Mouse (Mus musculus): ENCODE results near the gene Defb19. TPM values are rescaled to one million over a fixed set of nuclear protein-coding genes. Genes with fewer than 3 reads are reported as not detected.
A peak's percentile ranks its signal among the peaks of the same experiment; 100 is the strongest.

Gene Defb19
- polyA plus RNA-seq, 2 experiments, result not detected

DNA sequence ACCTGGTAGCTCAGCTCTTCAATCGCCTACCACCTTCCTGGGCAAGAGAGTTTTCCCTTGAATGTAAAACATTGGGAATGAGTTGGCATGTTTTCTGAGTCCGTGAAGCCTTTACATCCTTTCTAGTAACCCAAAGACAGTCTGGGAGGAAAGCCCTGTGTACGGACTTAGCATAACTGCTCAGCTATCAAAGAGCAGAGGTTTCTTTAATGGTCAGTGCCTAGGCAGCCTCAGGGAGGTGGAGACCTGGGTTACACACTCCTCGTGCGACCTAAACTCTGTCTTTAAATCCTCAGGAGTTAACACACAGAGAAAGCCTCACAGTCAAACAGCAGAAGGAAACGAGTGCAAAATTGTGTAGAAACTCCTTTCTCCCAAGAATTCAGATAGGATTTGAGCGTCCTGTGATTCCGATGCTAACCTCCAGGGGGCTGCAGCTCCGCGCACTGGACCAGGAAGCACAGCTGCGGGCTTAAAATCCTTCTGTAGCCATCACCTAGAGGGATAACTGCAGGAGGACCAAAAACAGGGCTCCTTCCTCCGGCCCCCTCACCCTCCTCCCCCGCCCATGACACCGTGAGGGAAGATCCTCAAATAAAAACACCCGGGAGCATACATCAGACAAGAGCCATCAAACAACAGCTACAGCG, 26.2 kb downstream of the Defb19 start:
- Histone ChIP-seq H3K36me3 (replicated peaks; ENCODE audit: control insufficient read depth, insufficient read depth, low read depth) (no peaks in the 10 kb centered on the region), H3K9me3 (ENCODE audit: control insufficient read depth, low read length) (no peaks in the 10 kb centered on the region), H3K27ac (no peak overlapping the region), H3K27me3 (ENCODE audit: control insufficient read depth, insufficient read depth, low read length) (no peaks in the 10 kb centered on the region), H3K4me1 (replicated peaks; ENCODE audit: control insufficient read depth in 2 of 2, insufficient read depth in 2 of 2, low read length in 1 of 2) (no peaks in the 10 kb centered on the region), H3K9ac (replicated peaks) (no peak overlapping the region), H3K4me3 (ENCODE audit: insufficient read depth in 1 of 2, low read depth in 2 of 2, low read length in 2 of 2) (no peak overlapping the region), H3K4me2 (ENCODE audit: low read depth) (no peak overlapping the region)
- ATAC-seq (ENCODE audit: insufficient read depth) (no peak), DNase-seq (ENCODE audit: low read depth in 3 of 3, low spot score in 3 of 3) (no peak)
- TF ChIP-seq CTCF (IDR thresholded peaks at IDR 0.05; ENCODE audit: low read depth) (peak; percentile 74), EP300 (IDR thresholded peaks at IDR 0.05; ENCODE audit: low read depth) (no peak)
- WGBS (ENCODE audit: insufficient replicate concordance), result 9% methylated on average over 16 of the region's 16 CpGs

DNA sequence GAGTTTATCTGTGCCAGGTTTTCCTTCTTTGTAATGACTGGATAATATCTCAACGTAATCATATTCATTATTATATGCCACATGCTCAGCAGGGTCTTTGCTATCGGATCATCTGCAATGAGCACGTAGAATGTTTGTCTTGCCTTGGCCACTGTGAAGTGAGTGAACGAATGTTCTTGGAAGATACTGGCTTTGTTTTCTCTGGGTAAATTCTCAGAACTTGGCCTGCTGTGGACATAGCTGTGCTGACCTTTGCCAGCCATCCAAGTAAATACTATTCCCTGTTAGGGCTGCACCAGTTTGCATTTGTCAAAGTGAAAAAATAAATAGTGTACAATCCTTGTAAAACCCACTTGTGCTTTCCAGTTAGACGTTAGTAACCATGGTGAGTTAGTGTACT, 32.0 kb downstream of the Defb19 start:
- H3K9ac ChIP-seq (replicated peaks), result no peak overlapping the region
- no peak for DNase-seq (ENCODE audit: low read depth in 3 of 3, low spot score in 3 of 3)
- H3K27ac ChIP-seq, result no peak overlapping the region
- no peaks in the 10 kb centered on the region for H3K27me3 ChIP-seq (ENCODE audit: control insufficient read depth, insufficient read depth, low read length)
- H3K9me3 ChIP-seq (ENCODE audit: control insufficient read depth, low read length), result no peaks in the 10 kb centered on the region
- no peak overlapping the region for H3K4me2 ChIP-seq (ENCODE audit: low read depth)
- H3K4me3 ChIP-seq (ENCODE audit: insufficient read depth in 1 of 2, low read depth in 2 of 2, low read length in 2 of 2), result no peak overlapping the region
- ATAC-seq (ENCODE audit: insufficient read depth), result no peak
- WGBS (ENCODE audit: insufficient replicate concordance), result 59% methylated on average over 5 of the region's 5 CpGs
- no peaks in the 10 kb centered on the region for H3K4me1 ChIP-seq (replicated peaks; ENCODE audit: control insufficient read depth in 2 of 2, insufficient read depth in 2 of 2, low read length in 1 of 2)
- no peaks in the 10 kb centered on the region for H3K36me3 ChIP-seq (replicated peaks; ENCODE audit: control insufficient read depth, insufficient read depth, low read depth)
- no peak for TF ChIP-seq CTCF (IDR thresholded peaks at IDR 0.05; ENCODE audit: low read depth)
- TF ChIP-seq EP300 (IDR thresholded peaks at IDR 0.05; ENCODE audit: low read depth), result no peak

- Histone ChIP-seq H3K4me3 (ENCODE audit: insufficient read depth in 1 of 2, low read depth in 2 of 2, low read length in 2 of 2) (no peak overlapping the region), H3K9me3 (ENCODE audit: control insufficient read depth, low read length) (no peaks in the 10 kb centered on the region; the same call in 1 of the 2 replicates), H3K36me3 (replicated peaks; ENCODE audit: control insufficient read depth, insufficient read depth, low read depth) (no peaks in the 10 kb centered on the region), H3K27me3 (ENCODE audit: control insufficient read depth, insufficient read depth, low read length) (no peaks in the 10 kb centered on the region), H3K9ac (replicated peaks) (no peak overlapping the region), H3K4me2 (ENCODE audit: low read depth) (no peak overlapping the region), H3K4me1 (replicated peaks; ENCODE audit: control insufficient read depth in 2 of 2, insufficient read depth in 2 of 2, low read length in 1 of 2) (no peaks in the 10 kb centered on the region), H3K27ac (no peak overlapping the region)
- DNase-seq (ENCODE audit: low read depth in 3 of 3, low spot score in 3 of 3) (no peak), ATAC-seq (ENCODE audit: insufficient read depth) (no peak)
- 17% methylated on average over 4 of the region's 4 CpGs for WGBS (ENCODE audit: insufficient replicate concordance)
- TF ChIP-seq CTCF (IDR thresholded peaks at IDR 0.05; ENCODE audit: low read depth), result peak; percentile 33
- TF ChIP-seq EP300 (IDR thresholded peaks at IDR 0.05; ENCODE audit: low read depth), result no peak
Observed at GRCm38 (mm10) chr2:152544691-152545090, 35.4 kb downstream of the Defb19 start.

DNA sequence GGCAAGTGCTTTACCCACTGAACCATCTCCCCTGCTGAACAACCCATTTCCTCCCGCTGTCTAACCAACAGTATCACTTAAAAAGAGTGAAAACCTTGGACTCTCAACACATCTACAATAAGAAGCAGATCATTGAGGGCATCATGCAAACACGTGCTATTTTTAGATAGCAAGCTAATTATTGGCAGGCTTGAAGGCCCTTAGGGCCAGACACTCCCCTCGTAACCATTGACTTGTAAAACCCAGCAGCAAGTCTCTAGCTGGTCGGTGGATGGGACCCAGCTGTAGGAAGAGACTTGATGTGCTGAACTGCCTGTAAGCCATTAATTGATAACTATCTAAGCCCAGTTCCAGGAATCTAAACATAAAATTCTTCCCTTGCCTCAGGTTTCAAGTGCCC, 36.6 kb downstream of the Defb19 start:
- WGBS (ENCODE audit: insufficient replicate concordance), result 75% methylated on average over 4 of the region's 4 CpGs
- TF ChIP-seq CTCF (IDR thresholded peaks at IDR 0.05; ENCODE audit: low read depth) (no peak), EP300 (IDR thresholded peaks at IDR 0.05; ENCODE audit: low read depth) (no peak)

GRCm38 (mm10) chr2:152542897-152543296, 37.2 kb downstream of the Defb19 start:
- no peaks in the 10 kb centered on the region for H3K27me3 ChIP-seq (ENCODE audit: control insufficient read depth, insufficient read depth, low read length)
- no peak for TF ChIP-seq EP300 (IDR thresholded peaks at IDR 0.05; ENCODE audit: low read depth)
- TF ChIP-seq CTCF (IDR thresholded peaks at IDR 0.05; ENCODE audit: low read depth), result peak; percentile 44
- no peaks in the 10 kb centered on the region; the same call in 1 of the 2 replicates for H3K9me3 ChIP-seq (ENCODE audit: control insufficient read depth, low read length)
- H3K4me2 ChIP-seq (ENCODE audit: low read depth), result no peak overlapping the region
- 56% methylated on average over 2 of the region's 2 CpGs for WGBS (ENCODE audit: insufficient replicate concordance)
- no peak for DNase-seq (ENCODE audit: low read depth in 3 of 3, low spot score in 3 of 3)
- H3K4me3 ChIP-seq (ENCODE audit: insufficient read depth in 1 of 2, low read depth in 2 of 2, low read length in 2 of 2), result no peak overlapping the region
- no peaks in the 10 kb centered on the region for H3K4me1 ChIP-seq (replicated peaks; ENCODE audit: control insufficient read depth in 2 of 2, insufficient read depth in 2 of 2, low read length in 1 of 2)
- no peaks in the 10 kb centered on the region for H3K36me3 ChIP-seq (replicated peaks; ENCODE audit: control insufficient read depth, insufficient read depth, low read depth)
- ATAC-seq (ENCODE audit: insufficient read depth), result no peak
- H3K27ac ChIP-seq, result no peak overlapping the region
- no peak overlapping the region for H3K9ac ChIP-seq (replicated peaks)

More for the DNA sequence above, 36.6 kb downstream of the Defb19 start:
- Histone ChIP-seq H3K4me3 (ENCODE audit: insufficient read depth in 1 of 2, low read depth in 2 of 2, low read length in 2 of 2) (no peak overlapping the region), H3K4me2 (ENCODE audit: low read depth) (no peak overlapping the region), H3K36me3 (replicated peaks; ENCODE audit: control insufficient read depth, insufficient read depth, low read depth) (no peaks in the 10 kb centered on the region), H3K4me1 (replicated peaks; ENCODE audit: control insufficient read depth in 2 of 2, insufficient read depth in 2 of 2, low read length in 1 of 2) (no peaks in the 10 kb centered on the region), H3K9ac (replicated peaks) (no peak overlapping the region), H3K9me3 (ENCODE audit: control insufficient read depth, low read length) (no peaks in the 10 kb centered on the region; the same call in 1 of the 2 replicates), H3K27ac (no peak overlapping the region), H3K27me3 (ENCODE audit: control insufficient read depth, insufficient read depth, low read length) (no peaks in the 10 kb centered on the region)
- DNase-seq (ENCODE audit: low read depth in 3 of 3, low spot score in 3 of 3), result no peak
- no peak for ATAC-seq (ENCODE audit: insufficient read depth)

Measured in liver, embryonic 14.5 days (tissue).